Mouse (Mus musculus) G1E (cell line): ENCODE measurements around the gene Naa10.

Source experiments
- CTCF ChIP-seq: IDR thresholded peaks from 2 replicates; pipeline ENCODE4 v1.5.1; 2012; ENCODE audit warnings: low read depth, low read length, inconsistent platforms, mixed read lengths
- GATA2 ChIP-seq: IDR thresholded peaks from 2 replicates; pipeline ENCODE4 v1.6.1; 2012; ENCODE audit warnings: low read depth, low read length, inconsistent platforms, borderline replicate concordance
- POLR2AphosphoS5 ChIP-seq: IDR thresholded peaks from 2 replicates; pipeline ENCODE4 v1.6.1; 2012; ENCODE audit warnings: low read depth, low read length, inconsistent platforms; ENCODE audit not compliant: insufficient replicate concordance

- TF ChIP-seq CTCF (no peak), GATA2 (no peak), POLR2AphosphoS5 (no peak)
These were observed 23.8 kb downstream of the Naa10 start for GRCm38 (mm10) chrX:73897959-73898358.
